ENCODE assay signal across 9 mouse cellular contexts in genomic region chr1:107589691-107590470, GRCm38 (mm10). TPM values are rescaled to one million over a fixed set of nuclear protein-coding genes. Genes with fewer than 3 reads are reported as not detected.
DNase-seq lines count a peak whose midpoint lies in the region; ATAC-seq and TF ChIP-seq lines count a peak whose summit lies in the region.
"Had no signal": no experiment of that assay in that cellular context is flagged by ENCODE, and none has a peak within 500 bp of the region (broad histone marks: within the 10 kb centered on the region; RNA-seq: fewer than 3 reads in every experiment).

Serpinb8 (plus strand) TSS chr1:107590006.

- H3K4me2 ChIP-seq in embryonic facial prominence, embryonic 11.5 days (ENCODE audit: low read depth, low read length), result no peak within 1 kb of the TSS
- H3K4me2 ChIP-seq in lung, postnatal 0 days (replicated peaks; ENCODE audit: low read depth, low read length), result peak within 1 kb of the TSS; percentile 63
- H3K4me2 ChIP-seq: neural tube, embryonic 12.5 days had no signal

- no peak; the same call in 1 of the 2 replicates for TF ChIP-seq EP300 in lung, postnatal 0 days (IDR thresholded peaks at IDR 0.05)

- 61% methylated on average over 10 of the region's 10 CpGs for WGBS in embryonic facial prominence, embryonic 11.5 days
- WGBS in lung, postnatal 0 days, result 12% methylated on average over 10 of the region's 10 CpGs
- 21% methylated on average over 10 of the region's 10 CpGs for WGBS in small intestine, adult 2 months
- WGBS in midbrain, embryonic 10.5 days, result 66% methylated on average over 10 of the region's 10 CpGs

- ATAC-seq in embryonic facial prominence, embryonic 11.5 days (replicated peaks; ENCODE audit: insufficient number of reproducible peaks, low FRiP score, low TSS enrichment, low read depth), result no peak
- ATAC-seq in lung, postnatal 0 days, result peak; percentile 98

- no peaks in the 10 kb centered on the region for H3K27me3 ChIP-seq in embryonic facial prominence, embryonic 11.5 days (ENCODE audit: control insufficient read depth, insufficient read depth, low read length)
- no peaks in the 10 kb centered on the region for H3K27me3 ChIP-seq in lung, postnatal 0 days (replicated peaks; ENCODE audit: insufficient read depth, low read length)
- no peaks in the 10 kb centered on the region for H3K27me3 ChIP-seq in small intestine, adult 2 months (ENCODE audit: control insufficient read depth, insufficient read depth, low read length)
- H3K27me3 ChIP-seq in midbrain, embryonic 10.5 days (ENCODE audit: low read depth, poor library complexity, severe bottlenecking), result no peaks in the 10 kb centered on the region
- H3K27me3 ChIP-seq: neural tube, embryonic 12.5 days had no signal

- H3K4me3 ChIP-seq in embryonic facial prominence, embryonic 11.5 days (ENCODE audit: low read depth, low read length), result no peak within 1 kb of the TSS
- H3K4me3 ChIP-seq in lung, postnatal 0 days (ENCODE audit: low read depth, low read length), result peak within 1 kb of the TSS; percentile 33
- H3K4me3 ChIP-seq in small intestine, adult 2 months (ENCODE audit: low read depth, low read length), result peak within 1 kb of the TSS; percentile 35
- H3K4me3 ChIP-seq in midbrain, embryonic 10.5 days, result no peak within 1 kb of the TSS
- H3K4me3 ChIP-seq: neural tube, embryonic 12.5 days had no signal

- no peak for TF ChIP-seq POLR2A in small intestine, adult 2 months (IDR thresholded peaks at IDR 0.05; ENCODE audit: low read depth, low read length)

- no peak within 1 kb of the TSS for H3K9ac ChIP-seq in embryonic facial prominence, embryonic 11.5 days (replicated peaks; ENCODE audit: low read length)
- peak within 1 kb of the TSS; percentile 32; the same call in 1 of the 2 replicates for H3K9ac ChIP-seq in lung, postnatal 0 days (replicated peaks; ENCODE audit: low read depth)
- H3K9ac ChIP-seq: neural tube, embryonic 12.5 days had no signal

- TF ChIP-seq CTCF in lung, postnatal 0 days (IDR thresholded peaks at IDR 0.05), result no peak
- TF ChIP-seq CTCF in small intestine, adult 2 months (IDR thresholded peaks at IDR 0.05; ENCODE audit: extremely low read depth, insufficient read length, insufficient replicate concordance, low read depth, low read length), result no peak

- no peak within 1 kb of the TSS for H3K27ac ChIP-seq in embryonic facial prominence, embryonic 11.5 days (replicated peaks; ENCODE audit: low read depth, low read length)
- peak within 1 kb of the TSS; percentile 66 for H3K27ac ChIP-seq in lung, postnatal 0 days (ENCODE audit: low read length)
- peak within 1 kb of the TSS; percentile 8; the same call in 1 of the 2 replicates for H3K27ac ChIP-seq in small intestine, adult 2 months (ENCODE audit: insufficient read depth, low read depth, low read length)
- no peak within 1 kb of the TSS for H3K27ac ChIP-seq in midbrain, embryonic 10.5 days (replicated peaks)
- H3K27ac ChIP-seq: neural tube, embryonic 12.5 days had no signal

- H3K4me1 ChIP-seq in embryonic facial prominence, embryonic 11.5 days (ENCODE audit: control insufficient read depth, insufficient read depth, low read length), result no peaks in the 10 kb centered on the region
- no peaks in the 10 kb centered on the region; the same call in 1 of the 2 replicates for H3K4me1 ChIP-seq in lung, postnatal 0 days (ENCODE audit: insufficient read depth, low read depth, low read length)
- no peaks in the 10 kb centered on the region for H3K4me1 ChIP-seq in small intestine, adult 2 months (ENCODE audit: control insufficient read depth, insufficient read depth, insufficient read length, low read length)
- H3K4me1 ChIP-seq in midbrain, embryonic 10.5 days, result no peaks in the 10 kb centered on the region
- H3K4me1 ChIP-seq: neural tube, embryonic 12.5 days had no signal

- peak; percentile 66 to 86 for DNase-seq in urinary bladder, adult 18-20 months (ENCODE audit: low spot score in 2 of 2)
- DNase-seq in urinary bladder, postnatal 10 days (ENCODE audit: low spot score), result no peak
- DNase-seq in embryonic facial prominence, embryonic 11.5 days (ENCODE audit: low spot score), result peak; percentile 5
- DNase-seq in heart, adult 9 months (ENCODE audit: low spot score in 2 of 2), result peak; percentile 60 to 62
- peak; percentile 66 to 69 for DNase-seq in kidney, postnatal 36 days
- peak; percentile 92 for DNase-seq in lung, postnatal 0 days (ENCODE audit: low spot score)
- no peak for DNase-seq in midbrain, embryonic 10.5 days (ENCODE audit: low spot score)

- no peaks in the 10 kb centered on the region for H3K36me3 ChIP-seq in embryonic facial prominence, embryonic 11.5 days (replicated peaks; ENCODE audit: control insufficient read depth, insufficient read depth, low read depth, low read length)
- H3K36me3 ChIP-seq in lung, postnatal 0 days (ENCODE audit: insufficient read depth, low read length), result no peaks in the 10 kb centered on the region
- H3K36me3 ChIP-seq in small intestine, adult 2 months (ENCODE audit: control insufficient read depth, insufficient read depth, low read length), result no peaks in the 10 kb centered on the region
- no peaks in the 10 kb centered on the region for H3K36me3 ChIP-seq in midbrain, embryonic 10.5 days
- H3K36me3 ChIP-seq: neural tube, embryonic 12.5 days had no signal

- H3K9me3 ChIP-seq in embryonic facial prominence, embryonic 11.5 days (replicated peaks; ENCODE audit: control insufficient read depth, low read length), result no peaks in the 10 kb centered on the region
- H3K9me3 ChIP-seq in lung, postnatal 0 days (ENCODE audit: low read length), result no peaks in the 10 kb centered on the region
- no peaks in the 10 kb centered on the region for H3K9me3 ChIP-seq in midbrain, embryonic 10.5 days (replicated peaks)
- H3K9me3 ChIP-seq: neural tube, embryonic 12.5 days had no signal

RNA-seq across cellular contexts. Expression of gene Serpinb8, which starts in this region (rescaled TPM):
- 1.4 and 1.5 TPM in 2 replicates for polyA plus RNA-seq in embryonic facial prominence, embryonic 11.5 days (2014; fragmentation: Nextera tagmentation; extraction: Ambion mirVana)
- 6.2 and 6.3 TPM in 2 replicates for polyA plus RNA-seq in lung, postnatal 0 days (2015; fragmentation: Nextera tagmentation; extraction: Ambion mirVana)
- polyA plus RNA-seq in small intestine, adult 2 months (2012; rRNA removed), result 0.53 and 0.62 TPM in 2 replicates
- 0.48 TPM in 2 replicates for polyA plus RNA-seq in midbrain, embryonic 10.5 days (2016; fragmentation: Nextera tagmentation; extraction: Ambion mirVana)

Comparison
In these comparisons a context has a peak if more than half of its experiments do, and no peak if none do; other contexts are left out.
1. DNase-seq: peak in urinary bladder, adult 18-20 months (2 of 2), embryonic facial prominence, embryonic 11.5 days (single experiment), heart, adult 9 months (2 of 2), kidney, postnatal 36 days (2 of 2) and lung, postnatal 0 days (single experiment); none in urinary bladder, postnatal 10 days (single experiment) and midbrain, embryonic 10.5 days (single experiment).
2. H3K27ac ChIP-seq: peak in lung, postnatal 0 days (single experiment) and small intestine, adult 2 months (single experiment); none in embryonic facial prominence, embryonic 11.5 days (single experiment) and midbrain, embryonic 10.5 days (single experiment).
3. H3K4me3 ChIP-seq: peak in lung, postnatal 0 days (single experiment) and small intestine, adult 2 months (single experiment); none in embryonic facial prominence, embryonic 11.5 days (single experiment) and midbrain, embryonic 10.5 days (single experiment).